Mouse (Mus musculus): ENCODE measurements around the gene Ints7. TPM values are rescaled to one million over a fixed set of nuclear protein-coding genes. Genes with fewer than 3 reads are reported as not detected.

Ints7 gene
- total RNA-seq (2014; rRNA removed) (34.1 and 41.3 TPM in 2 replicates), polyA plus RNA-seq (2015; fragmentation: Nextera tagmentation; extraction: Ambion mirVana) (26.3 and 28.7 TPM in 2 replicates)

DNA sequence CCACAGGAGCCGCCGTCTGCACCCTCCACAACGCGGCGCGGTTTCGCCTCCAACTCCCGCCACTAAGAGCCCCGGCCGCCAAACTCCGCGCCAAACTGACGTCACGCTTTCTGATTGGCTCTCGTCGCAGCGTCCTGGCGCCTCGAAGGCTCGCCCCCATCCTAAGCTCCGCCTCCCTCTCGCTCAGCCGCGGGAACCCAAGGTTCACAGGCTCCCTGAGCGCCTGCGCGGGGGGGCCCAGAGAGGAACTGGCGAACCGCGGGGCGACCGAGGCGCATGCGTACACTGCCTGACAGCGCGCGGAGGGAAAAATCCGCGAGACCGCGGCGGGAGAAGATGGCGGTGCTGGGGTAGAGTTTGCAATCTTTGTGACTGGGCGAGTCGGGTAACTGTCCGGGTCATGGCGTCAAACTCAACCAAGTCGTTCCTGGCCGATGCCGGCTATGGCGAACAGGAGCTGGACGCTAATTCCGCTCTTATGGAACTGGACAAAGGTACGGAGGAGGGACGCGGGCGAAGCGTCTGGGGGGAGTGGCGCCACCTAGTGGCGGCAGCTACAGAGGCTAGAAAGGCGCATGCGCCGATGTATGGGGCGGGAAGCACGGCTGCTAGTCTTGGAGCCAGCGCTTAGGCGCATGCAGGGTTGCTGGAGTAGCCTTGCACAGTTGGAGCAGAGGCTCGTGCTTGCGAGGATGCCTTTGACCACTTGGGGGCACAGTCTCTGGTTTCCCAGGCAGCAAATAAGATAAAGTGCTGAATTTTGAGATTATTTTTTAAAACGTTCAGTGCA, at the start of gene Ints7, which contains the start of gene Dtl:
Gene Ints7, plus strand, starts transcription at position 179 of the 790 bp plus-strand sequence.
Gene Dtl, minus strand, starts transcription at position 87 of the 790 bp plus-strand sequence.
- Histone ChIP-seq H3K4me2 (ENCODE audit: low read depth, low read length) (peak within 1 kb of the TSS; percentile 91), H3K9me3 (ENCODE audit: low read length) (no peaks in the 10 kb centered on the region), H3K27ac (peak within 1 kb of the TSS; percentile 96), H3K4me3 (ENCODE audit: low read length) (peak within 1 kb of the TSS; percentile 85), H3K9ac (replicated peaks; ENCODE audit: low read length) (peak within 1 kb of the TSS; percentile 62), H3K4me1 (ENCODE audit: insufficient read depth, low read length) (peaks cover 12% of the 10 kb centered on the region), H3K27me3 (ENCODE audit: insufficient read depth, low read length) (no peaks in the 10 kb centered on the region), H3K36me3 (ENCODE audit: insufficient read depth, low read length) (no peaks in the 10 kb centered on the region)
- DNase-seq (ENCODE audit: low spot score), result peak; percentile 100
- peak; percentile 99 for ATAC-seq
- peak; percentile 99 for TF ChIP-seq CTCF (IDR thresholded peaks at IDR 0.05; ENCODE audit: low read depth)
- under 1% methylated on average over 70 of the region's 70 CpGs for WGBS

DNA sequence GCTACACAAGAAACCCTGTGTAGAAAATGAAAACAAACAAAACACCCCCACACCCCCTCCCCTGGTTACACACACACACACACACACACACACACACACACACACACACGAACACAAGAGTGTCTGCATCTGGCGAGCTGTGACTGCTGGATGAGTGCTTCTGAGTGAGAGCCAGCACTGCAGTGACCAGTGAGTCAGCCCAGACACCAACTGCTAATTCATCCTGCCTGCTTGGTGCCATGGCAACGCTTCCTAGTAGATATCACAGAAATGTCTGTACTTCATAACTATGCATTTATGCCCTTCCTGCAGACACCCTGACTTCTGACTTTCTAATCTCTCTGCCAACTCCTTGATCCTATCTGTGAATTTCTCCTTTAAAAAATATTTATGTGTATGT, 48.3 kb upstream of the Ints7 start:
- ATAC-seq (no peak), DNase-seq (ENCODE audit: low spot score) (peak; percentile 20)
- WGBS, result 72% methylated on average over 3 of the region's 3 CpGs

DNA sequence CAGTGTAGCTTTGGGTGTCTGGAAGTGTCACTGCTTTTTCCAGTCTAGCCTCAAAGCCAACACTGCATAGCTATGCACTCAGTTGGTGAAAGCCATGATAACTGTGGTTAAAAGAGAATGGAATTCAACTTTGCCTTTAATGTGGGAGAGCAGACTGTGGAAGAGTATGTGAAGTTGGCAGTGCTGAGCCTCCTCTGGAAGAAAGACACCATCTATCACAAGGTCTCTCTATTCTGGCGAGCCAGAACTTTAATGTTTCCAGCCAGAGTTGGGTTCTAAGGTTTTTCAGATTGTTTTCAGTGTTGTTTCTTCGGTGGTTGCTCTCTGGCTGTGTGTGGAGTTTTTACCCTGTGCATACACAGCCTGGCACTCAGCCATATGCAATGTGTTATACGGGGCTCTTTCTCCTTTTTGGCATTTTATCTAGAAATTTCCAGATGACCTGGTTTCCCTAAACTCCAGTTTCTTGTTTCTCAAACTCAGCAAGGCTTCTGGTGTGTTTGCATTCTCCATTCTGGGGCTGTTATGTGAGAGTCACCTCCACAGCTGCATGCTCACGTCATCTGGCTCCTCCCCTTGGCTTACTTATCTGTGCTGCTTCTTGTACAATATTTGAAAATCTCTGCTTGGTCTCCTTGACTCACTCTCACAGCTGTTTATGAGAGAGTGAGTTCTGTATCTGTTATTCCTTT, 47.4 kb upstream of the Ints7 start:
- H3K27ac ChIP-seq, result no peak overlapping the region
- no peaks in the 10 kb centered on the region for H3K36me3 ChIP-seq (ENCODE audit: insufficient read depth, low read length)
- H3K9ac ChIP-seq (replicated peaks; ENCODE audit: low read length), result no peak overlapping the region
- DNase-seq (ENCODE audit: low spot score) (peak; percentile 54), ATAC-seq (peak; percentile 38; the same call in 1 of the 2 replicates)
- H3K4me1 ChIP-seq (ENCODE audit: insufficient read depth, low read length), result no peaks in the 10 kb centered on the region
- H3K9me3 ChIP-seq (ENCODE audit: low read length), result no peaks in the 10 kb centered on the region
- no peak for TF ChIP-seq CTCF (IDR thresholded peaks at IDR 0.05; ENCODE audit: low read depth)
- WGBS, result 39% methylated on average over 4 of the region's 4 CpGs
- no peaks in the 10 kb centered on the region for H3K27me3 ChIP-seq (ENCODE audit: insufficient read depth, low read length)
- H3K4me3 ChIP-seq (ENCODE audit: low read length), result no peak overlapping the region
- no peak overlapping the region for H3K4me2 ChIP-seq (ENCODE audit: low read depth, low read length)

More for the DNA sequence above, 48.3 kb upstream of the Ints7 start:
- Histone ChIP-seq H3K9me3 (ENCODE audit: low read length) (no peaks in the 10 kb centered on the region), H3K9ac (replicated peaks; ENCODE audit: low read length) (no peak overlapping the region), H3K27me3 (ENCODE audit: insufficient read depth, low read length) (no peaks in the 10 kb centered on the region), H3K4me1 (ENCODE audit: insufficient read depth, low read length) (no peaks in the 10 kb centered on the region), H3K4me3 (ENCODE audit: low read length) (no peak overlapping the region), H3K27ac (no peak overlapping the region), H3K36me3 (ENCODE audit: insufficient read depth, low read length) (no peaks in the 10 kb centered on the region), H3K4me2 (ENCODE audit: low read depth, low read length) (no peak overlapping the region)
- TF ChIP-seq CTCF (IDR thresholded peaks at IDR 0.05; ENCODE audit: low read depth), result no peak

DNA sequence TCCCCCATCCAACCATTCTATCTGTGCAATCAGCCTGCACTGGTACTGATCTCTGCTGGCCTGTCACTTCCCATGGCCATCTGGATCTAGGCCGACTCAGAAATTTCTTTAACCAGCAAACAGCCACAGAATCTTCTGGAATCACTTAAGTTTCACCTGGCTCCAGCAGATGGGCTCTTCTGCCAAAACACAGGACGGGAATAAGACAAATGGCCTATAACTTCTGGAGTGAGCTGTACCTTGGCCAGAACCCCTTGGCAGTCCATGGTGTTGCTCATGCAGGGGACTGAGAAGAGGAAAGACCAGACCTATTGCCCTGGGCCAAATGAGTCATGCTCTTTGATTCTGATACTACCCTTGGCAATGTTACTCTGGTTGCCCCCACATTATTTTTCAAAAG, 46.0 kb upstream of the Ints7 start:
- TF ChIP-seq CTCF (IDR thresholded peaks at IDR 0.05; ENCODE audit: low read depth), result no peak
- Histone ChIP-seq H3K9ac (replicated peaks; ENCODE audit: low read length) (no peak overlapping the region), H3K4me3 (ENCODE audit: low read length) (no peak overlapping the region), H3K27ac (no peak overlapping the region), H3K4me2 (ENCODE audit: low read depth, low read length) (no peak overlapping the region), H3K9me3 (ENCODE audit: low read length) (no peaks in the 10 kb centered on the region), H3K36me3 (ENCODE audit: insufficient read depth, low read length) (no peaks in the 10 kb centered on the region), H3K4me1 (ENCODE audit: insufficient read depth, low read length) (no peaks in the 10 kb centered on the region), H3K27me3 (ENCODE audit: insufficient read depth, low read length) (no peaks in the 10 kb centered on the region)
- DNase-seq (ENCODE audit: low spot score), result no peak
- 72% methylated on average over 2 of the region's 2 CpGs for WGBS
- ATAC-seq, result no peak

DNA sequence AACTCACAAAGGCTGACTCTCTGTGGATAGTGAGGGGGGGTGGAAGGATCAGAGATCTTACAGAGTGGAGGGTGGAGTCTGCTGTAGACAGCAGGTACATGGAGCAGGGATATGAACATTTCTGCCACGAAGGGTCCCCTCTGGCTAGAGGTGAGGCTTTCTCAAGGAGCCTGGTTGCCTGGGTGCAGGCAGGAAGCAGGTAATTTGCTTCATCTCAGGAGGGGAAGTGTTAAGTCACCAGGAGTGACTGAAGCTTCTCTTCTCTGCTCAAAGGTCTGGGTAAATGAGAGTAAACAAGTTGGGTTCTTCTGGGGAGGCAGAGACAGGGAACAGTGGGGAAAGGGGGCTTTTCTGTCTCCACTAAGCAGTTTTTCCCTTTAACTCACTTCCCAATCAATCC, 44.4 kb upstream of the Ints7 start:
- WGBS, result 65% methylated on average over 1 of the region's 1 CpGs
- Histone ChIP-seq H3K4me1 (ENCODE audit: insufficient read depth, low read length) (no peaks in the 10 kb centered on the region), H3K27ac (no peak overlapping the region), H3K9me3 (ENCODE audit: low read length) (no peaks in the 10 kb centered on the region), H3K4me3 (ENCODE audit: low read length) (no peak overlapping the region), H3K27me3 (ENCODE audit: insufficient read depth, low read length) (no peaks in the 10 kb centered on the region), H3K36me3 (ENCODE audit: insufficient read depth, low read length) (no peaks in the 10 kb centered on the region), H3K9ac (replicated peaks; ENCODE audit: low read length) (no peak overlapping the region), H3K4me2 (ENCODE audit: low read depth, low read length) (no peak overlapping the region)
- DNase-seq (ENCODE audit: low spot score), result no peak
- ATAC-seq, result no peak
- no peak for TF ChIP-seq CTCF (IDR thresholded peaks at IDR 0.05; ENCODE audit: low read depth)

DNA sequence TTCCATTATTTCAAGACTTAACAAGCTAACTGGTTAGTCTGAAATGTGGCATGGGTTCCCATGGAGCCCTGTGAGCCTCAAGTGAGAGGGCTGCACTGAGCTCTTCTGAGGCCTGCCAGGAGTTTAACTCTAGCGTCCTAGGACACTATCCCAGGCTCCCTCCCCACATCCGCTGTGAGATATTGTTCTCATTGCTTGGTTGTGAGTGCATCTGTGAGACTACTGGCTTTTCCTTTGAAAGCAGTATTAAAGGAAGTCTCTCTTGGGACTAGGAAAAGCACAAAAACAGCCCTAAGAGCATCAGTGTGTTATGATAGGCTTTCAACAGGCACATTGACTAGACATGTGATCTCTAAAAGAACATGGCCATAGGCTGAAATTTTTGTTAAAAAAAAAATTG, 40.5 kb upstream of the Ints7 start:
- no peak for TF ChIP-seq CTCF (IDR thresholded peaks at IDR 0.05; ENCODE audit: low read depth)
- H3K36me3 ChIP-seq (ENCODE audit: insufficient read depth, low read length), result no peaks in the 10 kb centered on the region
- H3K4me1 ChIP-seq (ENCODE audit: insufficient read depth, low read length), result no peaks in the 10 kb centered on the region
- no peak for ATAC-seq
- no peak overlapping the region for H3K27ac ChIP-seq
- H3K9me3 ChIP-seq (ENCODE audit: low read length), result no peaks in the 10 kb centered on the region
- H3K4me3 ChIP-seq (ENCODE audit: low read length), result no peak overlapping the region
- no peak for DNase-seq (ENCODE audit: low spot score)
- WGBS, result 58% methylated on average over 2 of the region's 2 CpGs
- no peaks in the 10 kb centered on the region for H3K27me3 ChIP-seq (ENCODE audit: insufficient read depth, low read length)
- no peak overlapping the region for H3K4me2 ChIP-seq (ENCODE audit: low read depth, low read length)
- H3K9ac ChIP-seq (replicated peaks; ENCODE audit: low read length), result no peak overlapping the region
